Mouse (Mus musculus) hindbrain, embryonic 12.5 days (tissue): ENCODE measurements around the gene Kcnip4. TPM values are rescaled to one million over a fixed set of nuclear protein-coding genes. Genes with fewer than 3 reads are reported as not detected.

Source experiments
- ATAC-seq: fragments of 200-750 bp; cut with Nextera tagmentation; 2 replicates; pipeline ENCODE4 v1.8.0; 2017; ENCODE audit warnings: moderate TSS enrichment; ENCODE audit not compliant: low FRiP score
- H3K27ac ChIP-seq: fragments of 300-500 bp; sonication (generic); 2 replicates; pipeline ENCODE4 v1.5.1; 2016; ENCODE audit warnings: mild to moderate bottlenecking
- H3K27me3 ChIP-seq: fragments of 300-500 bp; sonication (generic); 2 replicates; pipeline ENCODE4 v1.6.1; 2016; ENCODE audit warnings: mild to moderate bottlenecking
- H3K36me3 ChIP-seq: fragments of 300-500 bp; sonication (generic); 2 replicates; pipeline ENCODE4 v1.6.1; 2016; ENCODE audit warnings: mild to moderate bottlenecking
- H3K4me1 ChIP-seq: fragments of 300-500 bp; sonication (generic); 2 replicates; pipeline ENCODE4 v1.6.1; 2016
- H3K4me2 ChIP-seq: fragments of 300-500 bp; sonication (generic); replicated peaks from 2 replicates; pipeline ENCODE4 v1.6.1; 2016; ENCODE audit warnings: mild to moderate bottlenecking
- H3K4me3 ChIP-seq: fragments of 300-500 bp; sonication (generic); 2 replicates; pipeline ENCODE4 v1.5.1; 2016; ENCODE audit warnings: mild to moderate bottlenecking
- H3K9ac ChIP-seq: fragments of 300-500 bp; sonication (generic); 2 replicates; pipeline ENCODE4 v1.6.1; 2016; ENCODE audit warnings: mild to moderate bottlenecking, moderate library complexity
- H3K9me3 ChIP-seq: fragments of 300-500 bp; sonication (generic); replicated peaks from 2 replicates; pipeline ENCODE4 v1.6.1; 2016; ENCODE audit warnings: mild to moderate bottlenecking
- WGBS: fragments of 180-500 bp; shearing (Covaris S2); methylation state at CpG from one replicate; pipeline ENCODE4 v1.1.7; 2016; 5-methylcytosine and 5-hydroxymethylcytosine counted together
- polyA plus RNA-seq: library from polyadenylated mRNA; unstranded; fragments of >200 nt; fragmentation: Nextera tagmentation; extraction: Ambion mirVana; gene quantifications from 2 replicates; pipeline ENCODE4 v1.2.1, GENCODE M21; 2016

The Kcnip4 gene
- polyA plus RNA-seq, 1 experiment from 2014 or later, result 4.8 TPM

DNA sequence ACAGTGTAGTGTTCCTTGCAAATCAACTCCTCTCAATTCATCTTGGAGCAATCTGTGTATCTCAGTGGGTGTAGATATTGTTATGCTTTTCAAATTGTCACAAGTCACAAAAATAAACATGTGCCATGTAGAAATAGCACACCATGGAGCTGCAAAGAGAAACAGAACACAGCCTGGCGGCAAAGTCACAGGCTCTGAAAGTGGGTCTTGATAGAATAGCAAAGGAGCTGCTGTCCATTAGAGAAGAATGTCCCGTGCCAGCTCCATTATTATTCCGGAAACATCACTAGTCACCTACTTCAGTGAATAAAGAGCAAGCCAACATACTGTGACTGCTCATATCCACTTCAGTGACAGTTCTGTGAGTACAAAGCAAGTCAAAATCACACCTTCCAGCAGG is 232.9 kb downstream of the Kcnip4 start:
- ATAC-seq, result no peak
- Histone ChIP-seq H3K4me2 (no peak overlapping the region), H3K9ac (no peak overlapping the region), H3K27ac (no peak overlapping the region), H3K27me3 (no peaks in the 10 kb centered on the region), H3K4me1 (no peaks in the 10 kb centered on the region), H3K4me3 (no peak overlapping the region), H3K36me3 (no peaks in the 10 kb centered on the region), H3K9me3 (no peaks in the 10 kb centered on the region)
- WGBS, result 80% methylated on average over 3 of the region's 3 CpGs

- no peak overlapping the region for H3K9ac ChIP-seq
- H3K4me3 ChIP-seq, result 0 out of 2 replicates have a peak overlapping the region, but pooled peaks have one; percentile 12
- no peak for ATAC-seq
- no peaks in the 10 kb centered on the region for H3K9me3 ChIP-seq
- H3K4me1 ChIP-seq, result peaks cover 3% of the 10 kb centered on the region; the same call in 1 of the 2 replicates
- WGBS, result 22% methylated on average over 12 of the region's 12 CpGs
- peak overlapping the region; percentile 31 for H3K4me2 ChIP-seq
- no peaks in the 10 kb centered on the region for H3K27me3 ChIP-seq
- no peaks in the 10 kb centered on the region for H3K36me3 ChIP-seq
- no peak overlapping the region for H3K27ac ChIP-seq
Observed at GRCm38 (mm10) chr5:49285455-49286135, 239.1 kb downstream of the Kcnip4 start.

DNA sequence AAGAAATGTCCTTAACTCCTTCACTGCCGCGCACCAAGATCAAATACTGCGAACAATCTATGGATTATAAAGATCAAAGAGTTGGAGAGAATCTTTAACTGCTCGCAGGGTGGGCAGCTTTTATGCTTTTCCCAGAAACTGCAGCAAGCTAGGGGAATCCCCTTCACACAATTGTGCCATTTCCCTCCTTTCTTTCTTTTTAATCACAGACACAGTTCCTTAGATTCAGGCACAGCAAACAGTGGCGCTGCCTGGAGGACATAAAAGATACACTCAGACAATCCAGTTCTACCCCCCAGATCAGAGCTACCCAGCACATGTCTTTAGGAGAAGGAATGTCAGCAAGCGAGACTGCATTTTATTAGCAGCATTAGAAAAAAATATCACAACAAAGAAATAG is 239.9 kb downstream of the Kcnip4 start:
- Histone ChIP-seq H3K27me3 (no peaks in the 10 kb centered on the region), H3K27ac (no peak overlapping the region), H3K9me3 (no peaks in the 10 kb centered on the region), H3K4me2 (peak overlapping the region; percentile 23), H3K4me1 (peaks cover 3% of the 10 kb centered on the region; the same call in 1 of the 2 replicates), H3K4me3 (no peak overlapping the region), H3K36me3 (no peaks in the 10 kb centered on the region), H3K9ac (no peak overlapping the region)
- ATAC-seq, result no peak
- WGBS, result 46% methylated on average over 6 of the region's 6 CpGs

GRCm38 (mm10) chr5:49283403-49283802 is 241.3 kb downstream of the Kcnip4 start:
- H3K27me3 ChIP-seq, result no peaks in the 10 kb centered on the region
- WGBS, result 80% methylated on average over 5 of the region's 5 CpGs
- no peak for ATAC-seq

GRCm38 (mm10) chr5:49271864-49272263 is 252.8 kb downstream of the Kcnip4 start:
- no peak overlapping the region for H3K4me2 ChIP-seq
- H3K36me3 ChIP-seq, result no peaks in the 10 kb centered on the region
- ATAC-seq, result no peak
- no peaks in the 10 kb centered on the region for H3K4me1 ChIP-seq
- H3K9me3 ChIP-seq, result no peaks in the 10 kb centered on the region
- H3K4me3 ChIP-seq, result no peak overlapping the region
- H3K27me3 ChIP-seq, result no peaks in the 10 kb centered on the region
- H3K27ac ChIP-seq, result no peak overlapping the region
- H3K9ac ChIP-seq, result no peak overlapping the region

More at GRCm38 (mm10) chr5:49283403-49283802, 241.3 kb downstream of the Kcnip4 start:
- Histone ChIP-seq H3K4me2 (no peak overlapping the region), H3K4me1 (peaks cover 3% of the 10 kb centered on the region; the same call in 1 of the 2 replicates), H3K36me3 (no peaks in the 10 kb centered on the region), H3K27ac (no peak overlapping the region), H3K9me3 (no peaks in the 10 kb centered on the region), H3K4me3 (no peak overlapping the region), H3K9ac (no peak overlapping the region)

- 89% methylated on average over 8 of the region's 8 CpGs for WGBS
- Histone ChIP-seq H3K9ac (no peak overlapping the region), H3K36me3 (no peaks in the 10 kb centered on the region), H3K9me3 (no peaks in the 10 kb centered on the region), H3K4me2 (no peak overlapping the region), H3K4me1 (no peaks in the 10 kb centered on the region), H3K27me3 (no peaks in the 10 kb centered on the region), H3K4me3 (no peak overlapping the region), H3K27ac (no peak overlapping the region)
- no peak for ATAC-seq
Observed at GRCm38 (mm10) chr5:49268807-49269206, 255.9 kb downstream of the Kcnip4 start.

GRCm38 (mm10) chr5:49259356-49259755 is 265.4 kb downstream of the Kcnip4 start:
- Histone ChIP-seq H3K9ac (no peak overlapping the region), H3K4me1 (no peaks in the 10 kb centered on the region), H3K36me3 (no peaks in the 10 kb centered on the region), H3K27ac (no peak overlapping the region), H3K27me3 (no peaks in the 10 kb centered on the region), H3K4me3 (no peak overlapping the region), H3K9me3 (no peaks in the 10 kb centered on the region), H3K4me2 (no peak overlapping the region)
- 91% methylated on average over 4 of the region's 4 CpGs for WGBS
- no peak for ATAC-seq

GRCm38 (mm10) chr5:49256850-49257249 is 267.9 kb downstream of the Kcnip4 start:
- Histone ChIP-seq H3K4me1 (no peaks in the 10 kb centered on the region), H3K4me2 (no peak overlapping the region), H3K27me3 (no peaks in the 10 kb centered on the region), H3K36me3 (no peaks in the 10 kb centered on the region), H3K9ac (no peak overlapping the region), H3K9me3 (no peaks in the 10 kb centered on the region), H3K27ac (no peak overlapping the region), H3K4me3 (no peak overlapping the region)
- WGBS, result 85% methylated on average over 3 of the region's 3 CpGs
- ATAC-seq, result no peak

- no peak overlapping the region for H3K27ac ChIP-seq
- H3K27me3 ChIP-seq, result no peaks in the 10 kb centered on the region
- no peaks in the 10 kb centered on the region for H3K4me1 ChIP-seq
- H3K9me3 ChIP-seq, result no peaks in the 10 kb centered on the region
- ATAC-seq, result no peak
- H3K9ac ChIP-seq, result no peak overlapping the region
- no peak overlapping the region for H3K4me2 ChIP-seq
- H3K36me3 ChIP-seq, result no peaks in the 10 kb centered on the region
- H3K4me3 ChIP-seq, result no peak overlapping the region
- WGBS, result 85% methylated on average over 4 of the region's 4 CpGs
Observed at GRCm38 (mm10) chr5:49255983-49256382, 268.7 kb downstream of the Kcnip4 start.

GRCm38 (mm10) chr5:49247081-49247480 is 277.6 kb downstream of the Kcnip4 start:
- no peaks in the 10 kb centered on the region for H3K36me3 ChIP-seq
- no peaks in the 10 kb centered on the region for H3K27me3 ChIP-seq
- H3K9me3 ChIP-seq, result no peaks in the 10 kb centered on the region
- no peaks in the 10 kb centered on the region for H3K4me1 ChIP-seq
- WGBS, result 74% methylated on average over 2 of the region's 2 CpGs
- no peak overlapping the region for H3K9ac ChIP-seq
- no peak for ATAC-seq
- no peak overlapping the region for H3K4me2 ChIP-seq
- no peak overlapping the region for H3K27ac ChIP-seq
- H3K4me3 ChIP-seq, result no peak overlapping the region

DNA sequence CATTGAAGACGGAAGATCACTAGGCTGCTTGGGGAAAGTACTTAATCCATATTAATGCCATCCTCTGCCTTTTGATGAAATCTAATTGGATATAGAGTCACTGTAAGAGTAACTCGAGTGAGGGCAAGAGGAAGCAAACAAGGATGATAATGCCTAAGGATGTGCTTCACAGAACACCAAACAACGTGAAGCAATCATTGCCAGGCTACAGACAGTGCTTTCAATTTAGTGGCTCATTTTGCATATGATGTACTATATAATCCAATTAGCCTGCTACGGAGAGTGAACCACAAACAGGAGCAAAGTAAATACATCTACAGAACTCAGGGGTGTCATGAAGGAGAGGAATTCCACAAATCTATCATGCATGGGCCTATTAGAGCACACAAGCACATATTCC is 280.3 kb downstream of the Kcnip4 start:
- 68% methylated on average over 4 of the region's 4 CpGs for WGBS
- Histone ChIP-seq H3K4me1 (no peaks in the 10 kb centered on the region), H3K27ac (no peak overlapping the region), H3K4me2 (no peak overlapping the region), H3K4me3 (no peak overlapping the region), H3K27me3 (no peaks in the 10 kb centered on the region), H3K9ac (no peak overlapping the region), H3K9me3 (no peaks in the 10 kb centered on the region), H3K36me3 (no peaks in the 10 kb centered on the region)
- no peak for ATAC-seq

DNA sequence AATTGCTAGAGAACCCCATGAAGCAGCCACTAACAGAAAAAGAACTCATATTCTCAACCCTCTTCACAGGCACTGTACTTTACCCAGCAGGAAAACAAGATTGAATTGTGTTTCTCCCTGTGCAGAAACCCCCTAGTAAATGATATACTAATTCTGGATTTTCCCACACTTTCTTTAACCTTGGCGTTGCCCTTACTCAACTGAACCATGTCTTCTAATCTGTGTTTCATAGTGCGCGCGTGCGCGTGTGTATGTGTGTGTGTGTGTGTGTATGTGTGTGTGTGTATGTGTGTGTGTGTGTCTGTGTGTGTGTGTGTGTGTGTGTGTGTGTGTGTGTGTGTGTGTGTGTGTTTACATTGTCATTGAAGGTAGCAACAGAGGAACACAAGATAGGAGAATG is 283.0 kb downstream of the Kcnip4 start:
- no peaks in the 10 kb centered on the region for H3K27me3 ChIP-seq
- no peak for ATAC-seq
- H3K4me2 ChIP-seq, result no peak overlapping the region
- H3K9me3 ChIP-seq, result no peaks in the 10 kb centered on the region
- 98% methylated on average over 6 of the region's 6 CpGs for WGBS
- no peaks in the 10 kb centered on the region for H3K36me3 ChIP-seq
- no peak overlapping the region for H3K27ac ChIP-seq
- H3K4me1 ChIP-seq, result no peaks in the 10 kb centered on the region
- H3K9ac ChIP-seq, result no peak overlapping the region
- H3K4me3 ChIP-seq, result no peak overlapping the region

DNA sequence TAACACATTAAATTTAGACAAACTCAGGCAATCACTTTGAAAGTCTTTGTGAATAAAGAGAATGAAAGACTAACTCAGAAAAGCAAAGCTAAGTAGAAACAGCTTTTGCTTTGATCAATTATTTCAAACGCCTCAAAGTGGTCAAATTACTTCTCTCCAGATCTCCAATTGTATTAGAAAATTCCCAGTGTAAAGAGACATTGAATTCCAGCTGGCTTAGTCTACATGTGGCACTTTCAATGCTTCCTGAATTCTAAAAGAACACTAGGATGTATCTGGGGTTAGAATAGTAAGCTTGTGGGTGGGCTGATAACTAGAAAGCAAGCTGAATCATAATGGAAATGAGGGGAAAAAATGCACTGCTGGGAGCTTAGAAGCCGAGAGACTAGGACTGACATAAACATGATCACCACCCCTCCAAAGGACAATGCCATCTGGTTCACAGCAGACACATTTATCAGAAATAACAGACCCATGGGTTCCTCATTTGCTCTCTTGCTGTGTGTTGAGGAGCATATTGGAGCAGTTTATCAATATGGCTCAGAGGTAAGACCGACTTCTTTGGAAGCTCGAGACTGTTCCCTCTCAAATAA is 323.4 kb downstream of the Kcnip4 start:
- H3K4me2 ChIP-seq, result no peak overlapping the region
- no peaks in the 10 kb centered on the region for H3K27me3 ChIP-seq
- H3K36me3 ChIP-seq, result no peaks in the 10 kb centered on the region
- ATAC-seq, result no peak
- H3K4me1 ChIP-seq, result 0 out of 2 replicates have a peak, but pooled peaks cover 2% of the 10 kb centered on the region
- no peaks in the 10 kb centered on the region for H3K9me3 ChIP-seq
- no peak overlapping the region for H3K9ac ChIP-seq
- no peak overlapping the region for H3K4me3 ChIP-seq
- H3K27ac ChIP-seq, result no peak overlapping the region
- whole genome bisulfite sequencing, result 45% methylated on average over 4 of the region's 4 CpGs
